Mouse (Mus musculus): ENCODE measurements around the gene Pvalb. TPM values are rescaled to one million over a fixed set of nuclear protein-coding genes. Genes with fewer than 3 reads are reported as not detected.

Pvalb gene
- total RNA-seq, 2 experiments from 2014 or later: 88.7 to 95.1 TPM

DNA sequence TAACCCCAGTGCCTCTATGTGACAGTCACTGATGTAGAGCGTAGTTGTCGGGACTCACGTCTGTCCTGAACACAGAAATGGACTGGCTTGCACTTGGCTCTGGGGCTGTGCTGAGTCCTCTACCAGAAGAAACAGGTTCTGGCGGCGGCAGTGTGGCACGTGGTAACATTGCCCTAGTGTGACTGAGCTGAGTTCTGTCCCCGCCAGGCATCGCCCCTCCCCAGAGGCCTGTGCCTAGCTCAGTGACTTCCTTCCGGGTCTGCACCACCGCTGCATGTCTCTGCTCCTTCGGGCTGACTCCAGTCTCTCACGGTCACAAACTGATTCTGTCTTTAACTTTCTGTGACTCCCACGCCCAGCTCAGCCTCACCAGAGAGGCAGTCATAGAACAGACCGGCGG is 35.5 kb downstream of the Pvalb start:
- peak in 1 of 2 experiments; percentile 28 for DNase-seq (ENCODE audit: low spot score in 2 of 2)
- intact Hi-C loops (cut with DNase I): loop anchor here (5.0 kb wide), 1 partner anchor 108 kb away; no protein-coding TSS in a partner anchor

DNA sequence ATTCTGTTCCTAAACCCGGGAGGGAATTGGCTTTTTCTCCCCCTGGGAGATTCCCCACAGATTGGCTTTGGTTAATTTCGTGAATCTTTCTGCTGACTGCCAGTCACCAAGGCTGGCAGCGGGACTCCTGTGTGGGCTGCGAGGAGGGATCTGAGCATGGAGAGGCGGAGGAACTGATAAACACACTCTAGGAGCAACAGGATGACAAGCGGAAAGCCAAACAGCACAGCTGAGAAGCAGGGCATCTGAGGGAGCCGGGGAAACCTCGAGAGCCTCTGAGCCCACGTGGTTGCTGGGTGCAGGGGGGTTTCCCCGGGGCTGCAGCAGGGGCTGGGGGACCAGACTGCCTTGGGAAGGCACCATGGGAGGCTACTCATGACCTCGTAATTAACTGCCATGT is 36.6 kb downstream of the Pvalb start:
- intact Hi-C loops (cut with DNase I): no loop called here
- DNase-seq (ENCODE audit: low spot score in 2 of 2): peak in 1 of 2 experiments; percentile 71

DNA sequence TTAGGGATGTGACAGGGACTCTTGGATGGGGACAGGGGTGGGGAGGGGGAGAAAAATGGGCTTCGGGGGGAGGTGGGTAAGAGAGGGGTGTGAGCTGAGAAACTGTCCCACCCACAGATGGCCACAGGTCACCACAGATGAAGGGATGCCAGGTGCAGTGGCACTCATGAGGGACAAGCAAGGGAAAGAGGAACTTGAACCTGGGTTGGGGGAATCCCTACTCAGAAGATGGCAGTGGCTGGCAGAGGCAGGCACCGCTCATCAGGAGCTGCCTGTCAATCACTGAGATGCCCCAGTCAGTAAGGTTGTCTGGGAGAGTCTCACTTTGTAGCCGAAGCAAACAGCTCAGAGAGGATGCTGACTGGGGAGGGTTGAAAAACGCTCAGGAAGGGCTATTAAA is 40.9 kb downstream of the Pvalb start:
- intact Hi-C loops (cut with DNase I): no loop called here
- DNase-seq (ENCODE audit: low spot score in 2 of 2): no peak

DNA sequence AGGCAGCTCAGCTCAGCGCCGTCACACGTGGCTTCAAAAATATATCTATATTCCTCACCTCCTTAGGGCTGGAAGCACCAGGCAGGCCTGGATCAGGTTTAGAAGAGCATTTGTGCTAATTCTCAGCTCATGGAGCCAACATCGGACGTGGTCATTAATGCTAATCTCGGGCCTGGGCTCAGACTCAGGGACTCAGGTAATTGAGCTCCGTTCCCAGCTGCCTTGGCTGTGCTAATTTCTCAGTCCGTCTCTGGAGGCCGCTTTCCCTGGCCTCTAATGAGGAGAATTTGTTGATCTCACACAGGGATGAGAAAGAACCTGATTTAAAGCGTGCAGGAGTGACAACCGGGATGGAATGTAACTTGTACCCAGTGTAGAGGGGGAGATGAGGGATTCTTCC is 41.7 kb downstream of the Pvalb start:
- DNase-seq (ENCODE audit: low spot score in 2 of 2): no peak
- intact Hi-C loops (cut with DNase I): no loop called here

DNA sequence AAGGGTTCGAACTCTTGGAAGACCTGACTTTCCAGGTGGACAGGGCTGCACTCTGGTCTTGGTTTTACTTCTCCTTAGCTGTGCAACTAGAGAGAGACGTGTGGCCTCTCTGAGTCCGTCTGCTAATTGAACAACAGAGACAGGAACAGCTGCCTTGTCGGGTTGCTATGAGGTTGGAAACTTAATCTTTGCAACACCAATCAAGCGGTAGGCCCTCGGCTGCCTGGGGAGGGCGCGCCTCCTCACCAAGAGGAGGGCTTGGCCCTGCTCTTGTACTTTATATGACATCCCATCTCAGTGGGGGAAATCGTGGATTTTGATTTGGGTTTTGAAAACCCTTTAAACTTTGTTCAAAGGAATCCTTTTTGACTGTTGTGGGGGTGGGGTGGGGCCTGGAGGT is 44.3 kb downstream of the Pvalb start:
- intact Hi-C loops (cut with DNase I): no loop called here
- DNase-seq (ENCODE audit: low spot score in 2 of 2): no peak

DNA sequence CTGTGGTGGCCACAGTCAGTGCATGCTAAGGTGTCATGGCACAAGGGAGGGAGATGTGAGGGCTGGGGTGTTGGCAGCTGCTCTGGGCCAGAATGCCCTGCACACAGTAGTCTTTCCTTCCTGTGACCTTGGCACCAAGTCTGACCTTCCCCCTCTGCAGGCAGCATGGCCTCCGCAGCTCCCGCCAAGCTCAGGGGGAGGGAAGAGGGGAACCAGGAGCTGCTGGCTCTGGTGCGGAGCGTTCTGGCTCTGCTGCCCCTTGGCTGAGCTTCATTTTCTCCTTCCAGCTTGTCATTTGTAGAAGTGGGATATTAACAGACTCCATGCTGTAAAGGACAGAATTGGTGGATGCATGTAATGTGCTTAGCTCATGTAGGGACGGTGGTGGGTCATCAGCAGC is 47.9 kb downstream of the Pvalb start:
- intact Hi-C loops (cut with DNase I): no loop called here
- no peak for DNase-seq (ENCODE audit: low spot score in 2 of 2)

DNA sequence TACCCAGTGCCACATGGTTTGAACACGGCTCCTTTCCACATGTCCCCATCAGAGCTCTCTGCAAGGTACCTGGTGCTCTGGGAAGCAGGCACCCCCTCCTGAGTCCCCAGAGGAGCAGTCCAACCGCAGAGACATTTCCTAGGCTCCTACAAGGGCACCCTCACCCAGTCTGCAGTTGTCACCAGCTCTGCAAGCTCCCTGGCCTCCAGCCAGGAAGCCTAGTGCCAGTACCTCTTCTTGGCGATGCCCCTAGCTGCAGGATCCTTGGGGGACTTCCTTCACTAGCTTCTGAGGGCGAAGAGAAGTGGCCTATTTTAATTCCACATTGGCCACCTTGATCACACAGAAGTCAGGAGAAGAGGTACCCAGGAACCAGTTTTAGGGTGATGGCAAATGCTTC is 48.4 kb downstream of the Pvalb start:
- DNase-seq (ENCODE audit: low spot score in 2 of 2): no peak
- intact Hi-C loops (cut with DNase I): no loop called here

DNA sequence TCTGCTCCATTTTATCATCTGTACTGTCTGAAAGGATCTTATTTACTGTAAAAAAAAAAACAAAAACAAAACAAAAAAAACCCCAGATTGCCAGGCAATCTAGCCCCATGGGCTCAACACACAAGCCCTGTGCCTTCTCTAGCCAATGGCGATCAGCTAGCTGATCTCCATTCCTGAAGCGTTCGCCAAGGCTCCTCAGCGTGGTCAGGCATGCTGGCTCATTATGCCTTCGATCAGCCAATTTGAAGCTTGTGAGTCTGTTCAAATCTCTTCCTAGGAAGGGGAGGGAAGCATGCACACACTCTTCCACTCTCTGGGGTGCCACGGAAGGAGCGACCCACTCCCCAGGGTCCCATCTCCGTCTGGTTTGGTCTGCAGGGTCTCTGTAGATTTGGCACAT is 48.9 kb downstream of the Pvalb start:
- no peak for DNase-seq (ENCODE audit: low spot score in 2 of 2)
- intact Hi-C loops (cut with DNase I): no loop called here

DNA sequence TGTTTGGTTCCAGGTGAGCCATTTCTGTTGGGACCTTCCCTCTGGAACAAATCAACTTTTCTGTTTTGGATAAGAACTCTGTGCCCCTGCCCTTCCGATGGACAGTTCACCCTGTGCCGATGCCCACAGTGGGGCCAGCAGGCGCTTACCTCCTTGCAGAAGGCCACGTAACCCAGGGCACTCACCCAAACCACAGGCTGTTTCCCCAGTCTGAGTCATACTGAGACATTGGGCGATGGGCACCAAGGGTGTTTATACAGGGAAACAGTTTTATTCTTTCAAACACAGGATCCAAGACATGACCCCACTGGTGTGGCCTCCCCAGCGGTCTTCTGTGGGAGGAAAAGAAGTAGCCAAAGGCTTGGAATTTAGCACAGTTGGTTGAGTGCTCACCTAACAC is 50.8 kb downstream of the Pvalb start:
- intact Hi-C loops (cut with DNase I): no loop called here
- no peak for DNase-seq (ENCODE audit: low spot score in 2 of 2)

DNA sequence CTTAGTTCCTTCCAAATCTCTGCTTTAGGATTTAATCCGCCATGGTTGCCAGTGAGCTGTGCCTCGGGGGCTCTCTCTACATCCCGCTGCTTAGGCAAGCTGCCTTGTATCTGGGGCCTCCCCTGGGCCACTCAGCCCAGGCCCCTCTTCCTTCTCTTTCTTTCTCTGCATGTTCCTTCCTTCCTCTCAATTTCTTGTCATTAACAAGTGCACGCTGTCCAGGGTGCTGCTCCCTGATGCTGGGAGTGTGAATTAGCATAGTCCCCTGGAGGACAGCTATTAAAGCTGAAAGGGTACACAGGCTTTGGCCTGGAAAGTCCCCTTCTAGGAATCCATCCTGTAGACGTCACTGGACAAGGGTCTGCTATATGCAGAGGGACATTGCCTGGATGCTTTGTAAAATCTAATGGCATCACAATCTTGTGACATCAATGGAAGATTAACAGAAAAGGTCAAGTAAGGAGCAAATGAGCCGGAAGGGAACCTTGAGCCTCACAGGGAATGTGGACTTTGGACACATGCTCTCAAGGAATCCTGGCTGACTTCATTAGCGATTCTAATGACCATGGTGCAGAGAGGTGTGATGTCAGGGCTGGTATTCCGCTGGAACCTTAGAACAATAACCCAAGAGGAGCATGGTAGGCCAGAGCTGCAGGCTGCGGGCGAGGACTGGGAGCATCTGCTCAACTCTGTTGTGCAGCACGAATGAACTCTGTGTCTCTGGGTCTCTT is 53.0 kb downstream of the Pvalb start:
- intact Hi-C loops (cut with DNase I): no loop called here

DNA sequence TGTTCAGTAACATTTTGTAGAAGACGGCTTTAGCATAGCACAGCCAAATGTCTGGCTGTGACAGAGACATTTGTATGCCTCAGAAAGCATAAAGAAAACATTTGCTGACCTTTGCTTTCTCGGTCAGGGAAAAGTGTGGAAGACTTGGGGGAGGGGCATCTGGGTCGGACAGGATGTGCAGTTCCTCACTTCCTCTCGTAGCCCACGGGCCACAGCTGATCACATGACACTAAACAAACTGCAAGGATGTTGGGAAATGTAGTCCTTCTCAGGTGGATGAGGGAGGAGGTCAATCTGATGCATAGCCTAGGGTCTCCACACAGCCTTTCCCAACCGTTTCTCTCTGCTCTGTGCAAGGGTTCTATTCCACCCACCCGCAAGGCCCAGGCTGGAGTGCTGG is 57.6 kb downstream of the Pvalb start:
- intact Hi-C loops (cut with DNase I): no loop called here
- DNase-seq (ENCODE audit: low spot score in 2 of 2): no peak

More for the DNA sequence above, 53.0 kb downstream of the Pvalb start:
- DNase-seq (ENCODE audit: low spot score in 2 of 2): no peak

Other genes with a start within 250 kb of the Pvalb start
- gene Foxred2, start 249.7 kb downstream of the Pvalb start, total RNA-seq (2021): 10 to 100 TPM; 11.8 to 12.0 TPM
- gene Eif3d, start 235.6 kb downstream of the Pvalb start, total RNA-seq (2021): 100 to 1,000 TPM in 1 of 2 experiments, 10 to 100 TPM in 1; 97.3 to 105 TPM
- 10 to 100 TPM; 54.3 to 63.2 TPM for gene Cacng2, start 86.4 kb downstream of the Pvalb start, total RNA-seq (2021)
- 10 to 100 TPM; 33.7 to 36.5 TPM for gene Ift27, start 32.3 kb downstream of the Pvalb start, total RNA-seq (2021)
- gene Ncf4, start 38.4 kb upstream of the Pvalb start, total RNA-seq (2021): 1 to 10 TPM in 1 of 2 experiments, under 1 TPM in 1; 0.89 to 1.7 TPM
- gene Csf2rb2, start 99.3 kb upstream of the Pvalb start, total RNA-seq (2021): under 1 TPM; 0.60 to 0.69 TPM
- 1 to 10 TPM in 1 of 2 experiments, under 1 TPM in 1; 0.89 to 2.5 TPM for gene Csf2rb, start 119.4 kb upstream of the Pvalb start, total RNA-seq (2021)
- gene Tex33, start 189.5 kb upstream of the Pvalb start, total RNA-seq (2021): not detected
- 10 to 100 TPM; 33.3 to 33.4 TPM for gene Tst, start 199.5 kb upstream of the Pvalb start, total RNA-seq (2021)
- gene Mpst, start 200.0 kb upstream of the Pvalb start, total RNA-seq (2021): 10 to 100 TPM; 32.2 to 33.6 TPM
- gene Kctd17, start 222.2 kb upstream of the Pvalb start, total RNA-seq (2021): 100 to 1,000 TPM; 317 to 361 TPM

Measured in left cerebral cortex, postnatal 25 days (tissue).